Mouse (Mus musculus): Measurements from ENCODE around the gene Prrt2. TPM values are rescaled to one million over a fixed set of nuclear protein-coding genes. Genes with fewer than 3 reads are reported as not detected.

Prrt2 gene
- total RNA-seq, 1 experiment, result 0.36 TPM

DNA sequence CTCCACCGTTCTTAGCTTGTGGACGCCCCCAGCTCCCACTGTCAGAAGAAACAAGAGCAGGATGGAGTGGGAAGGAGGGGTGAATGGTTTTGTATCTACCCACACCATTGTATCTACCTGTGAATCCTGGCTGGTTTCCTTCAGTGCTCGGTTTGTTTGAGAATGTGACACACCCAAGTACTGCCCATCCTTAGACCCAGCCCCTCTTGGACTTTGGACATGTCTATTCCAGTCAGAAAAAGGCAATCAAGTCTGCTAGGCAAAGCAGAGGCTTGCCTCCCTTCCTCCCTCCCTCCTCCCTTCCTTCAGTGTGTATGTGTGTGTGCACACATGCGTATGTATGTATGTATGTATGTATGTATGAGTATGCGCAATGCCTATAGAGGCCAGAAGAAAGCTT is 17.4 kb downstream of the Prrt2 start:
- in situ Hi-C loops (cut with MboI; ENCODE audit: low sequenced_read_pairs in 2 of 2, unreplicated experiment in 2 of 2), result no loop called here
- H3K27ac ChIP-seq (ENCODE audit: insufficient read depth, low read depth, low read length, poor library complexity, severe bottlenecking), result peak overlapping the region; percentile 47; the same call in 1 of the 2 replicates

DNA sequence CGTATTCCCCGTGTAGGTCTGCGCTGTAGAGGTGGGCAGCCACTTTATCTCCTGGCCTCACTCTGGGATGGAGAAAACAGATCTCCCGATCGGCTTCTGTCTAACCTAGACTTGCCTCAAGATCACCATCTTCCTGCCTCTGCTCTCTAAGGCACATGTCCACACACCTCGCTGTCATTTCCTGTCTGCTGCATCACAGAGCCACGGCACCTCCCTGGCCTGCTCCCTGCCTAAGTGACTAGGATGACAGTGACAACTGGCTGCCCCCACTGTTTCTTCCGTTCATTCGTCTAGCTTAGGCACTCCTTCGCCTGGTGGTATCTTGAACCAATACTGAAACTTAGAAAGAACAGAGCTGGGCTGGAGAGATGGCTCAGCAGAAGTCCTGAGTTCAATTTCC is 21.4 kb downstream of the Prrt2 start:
- TF ChIP-seq MAFK (IDR thresholded peaks at IDR 0.05; ENCODE audit: insufficient read depth, low read depth, low read length), result no peak
- TF ChIP-seq ZC3H11A (IDR thresholded peaks at IDR 0.05; ENCODE audit: borderline replicate concordance, low read depth, low read length), result no peak
- TF ChIP-seq CHD2 (IDR thresholded peaks at IDR 0.05; ENCODE audit: low read depth, low read length), result no peak
- TF ChIP-seq ZNF384 (IDR thresholded peaks at IDR 0.05; ENCODE audit: low read depth, low read length), result no peak
- TF ChIP-seq HCFC1 (IDR thresholded peaks at IDR 0.05; ENCODE audit: borderline replicate concordance, insufficient read depth, low read length), result no peak
- H3K4me3 ChIP-seq (ENCODE audit: insufficient read depth in 1 of 2, low read depth in 1 of 2, low read length in 2 of 2, poor library complexity in 1 of 2, severe bottlenecking in 1 of 2), result no peak overlapping the region
- H3K27ac ChIP-seq (ENCODE audit: insufficient read depth, low read depth, low read length, poor library complexity, severe bottlenecking), result no peak overlapping the region
- peaks cover 2 to 13% of the 10 kb centered on the region in 2 experiments; a peak in 3 of 4 replicates for H3K4me1 ChIP-seq (ENCODE audit: control insufficient read depth in 2 of 2, insufficient read depth in 2 of 2, low read length in 2 of 2, poor library complexity in 1 of 2)
- H3K9ac ChIP-seq (ENCODE audit: insufficient read depth, low read depth, low read length, poor library complexity, severe bottlenecking), result no peak overlapping the region
- no peak for DNase-seq (ENCODE audit: low read depth, low spot score)
- no peaks in the 10 kb centered on the region for H3K9me3 ChIP-seq (ENCODE audit: control insufficient read depth, insufficient read depth, low read depth, low read length)
- in situ Hi-C loops (cut with MboI; ENCODE audit: low sequenced_read_pairs in 2 of 2, unreplicated experiment in 2 of 2), result no loop called here
- peaks cover 6% of the 10 kb centered on the region; the same call in 1 of the 2 replicates for H3K36me3 ChIP-seq (ENCODE audit: control insufficient read depth, insufficient read depth, low read length, poor library complexity, severe bottlenecking)

More for the DNA sequence above, 17.4 kb downstream of the Prrt2 start:
- no peak for DNase-seq (ENCODE audit: low read depth, low spot score)
- Histone ChIP-seq H3K9ac (ENCODE audit: insufficient read depth, low read depth, low read length, poor library complexity, severe bottlenecking) (peak overlapping the region; percentile 55; the same call in 1 of the 2 replicates), H3K4me3 (ENCODE audit: insufficient read depth in 1 of 2, low read depth in 1 of 2, low read length in 2 of 2, poor library complexity in 1 of 2, severe bottlenecking in 1 of 2) (no peak overlapping the region), H3K36me3 (ENCODE audit: control insufficient read depth, insufficient read depth, low read length, poor library complexity, severe bottlenecking) (no peaks in the 10 kb centered on the region), H3K4me1 (ENCODE audit: control insufficient read depth in 2 of 2, insufficient read depth in 2 of 2, low read length in 2 of 2, poor library complexity in 1 of 2) (peaks cover 2 to 24% of the 10 kb centered on the region in 2 experiments; a peak in 3 of 4 replicates), H3K9me3 (ENCODE audit: control insufficient read depth, insufficient read depth, low read depth, low read length) (no peaks in the 10 kb centered on the region)
- TF ChIP-seq MAFK (IDR thresholded peaks at IDR 0.05; ENCODE audit: insufficient read depth, low read depth, low read length), result no peak
- no peak for TF ChIP-seq HCFC1 (IDR thresholded peaks at IDR 0.05; ENCODE audit: borderline replicate concordance, insufficient read depth, low read length)
- no peak for TF ChIP-seq ZNF384 (IDR thresholded peaks at IDR 0.05; ENCODE audit: low read depth, low read length)
- no peak for TF ChIP-seq ZC3H11A (IDR thresholded peaks at IDR 0.05; ENCODE audit: borderline replicate concordance, low read depth, low read length)
- no peak for TF ChIP-seq CHD2 (IDR thresholded peaks at IDR 0.05; ENCODE audit: low read depth, low read length)

GRCm38 (mm10) chr7:126996449-126996848 is 24.6 kb downstream of the Prrt2 start:
- in situ Hi-C loops (cut with MboI; ENCODE audit: low sequenced_read_pairs in 2 of 2, unreplicated experiment in 2 of 2), result no loop called here

DNA sequence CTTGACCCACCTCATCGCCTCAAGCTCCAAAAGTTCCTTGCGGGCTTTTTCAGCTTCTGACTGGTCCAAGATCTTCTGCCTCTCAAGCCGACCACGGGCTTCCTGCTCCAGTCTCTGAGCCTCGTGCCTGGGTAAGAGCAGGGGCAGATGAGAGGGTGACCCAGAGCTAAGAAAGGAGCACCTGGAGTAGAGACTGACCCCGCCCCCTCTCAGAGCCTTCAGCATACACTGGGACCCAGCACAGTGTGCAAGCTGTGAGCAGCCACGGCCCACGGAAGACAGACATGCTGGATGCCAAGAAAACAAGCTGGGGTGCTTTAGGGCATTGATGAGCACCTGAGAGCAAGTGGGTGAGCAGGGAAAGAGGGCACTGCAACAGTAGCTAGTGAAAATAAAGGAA is 32.2 kb downstream of the Prrt2 start:
- Histone ChIP-seq H3K36me3 (ENCODE audit: control insufficient read depth, insufficient read depth, low read length, poor library complexity, severe bottlenecking) (0 out of 2 replicates have a peak, but pooled peaks cover 5% of the 10 kb centered on the region), H3K4me3 (ENCODE audit: insufficient read depth in 1 of 2, low read depth in 1 of 2, low read length in 2 of 2, poor library complexity in 1 of 2, severe bottlenecking in 1 of 2) (no peak overlapping the region), H3K9ac (ENCODE audit: insufficient read depth, low read depth, low read length, poor library complexity, severe bottlenecking) (no peak overlapping the region), H3K9me3 (ENCODE audit: control insufficient read depth, insufficient read depth, low read depth, low read length) (no peaks in the 10 kb centered on the region), H3K27ac (ENCODE audit: insufficient read depth, low read depth, low read length, poor library complexity, severe bottlenecking) (no peak overlapping the region), H3K4me1 (ENCODE audit: control insufficient read depth in 2 of 2, insufficient read depth in 2 of 2, low read length in 2 of 2, poor library complexity in 1 of 2) (peaks cover 1 to 2% of the 10 kb centered on the region in 2 experiments; a peak in 1 of 4 replicates)
- DNase-seq (ENCODE audit: low read depth, low spot score), result no peak
- in situ Hi-C loops (cut with MboI; ENCODE audit: low sequenced_read_pairs in 2 of 2, unreplicated experiment in 2 of 2), result no loop called here
- no peak for TF ChIP-seq ZC3H11A (IDR thresholded peaks at IDR 0.05; ENCODE audit: borderline replicate concordance, low read depth, low read length)
- no peak for TF ChIP-seq CHD2 (IDR thresholded peaks at IDR 0.05; ENCODE audit: low read depth, low read length)
- TF ChIP-seq HCFC1 (IDR thresholded peaks at IDR 0.05; ENCODE audit: borderline replicate concordance, insufficient read depth, low read length), result no peak
- TF ChIP-seq ZNF384 (IDR thresholded peaks at IDR 0.05; ENCODE audit: low read depth, low read length), result no peak
- TF ChIP-seq MAFK (IDR thresholded peaks at IDR 0.05; ENCODE audit: insufficient read depth, low read depth, low read length), result no peak

More at GRCm38 (mm10) chr7:126996449-126996848, 24.6 kb downstream of the Prrt2 start:
- TF ChIP-seq ZNF384 (IDR thresholded peaks at IDR 0.05; ENCODE audit: low read depth, low read length) (no peak), MAFK (IDR thresholded peaks at IDR 0.05; ENCODE audit: insufficient read depth, low read depth, low read length) (no peak; the same call in 1 of the 2 replicates), HCFC1 (IDR thresholded peaks at IDR 0.05; ENCODE audit: borderline replicate concordance, insufficient read depth, low read length) (no peak), ZC3H11A (IDR thresholded peaks at IDR 0.05; ENCODE audit: borderline replicate concordance, low read depth, low read length) (no peak), CHD2 (IDR thresholded peaks at IDR 0.05; ENCODE audit: low read depth, low read length) (no peak)
- Histone ChIP-seq H3K27ac (ENCODE audit: insufficient read depth, low read depth, low read length, poor library complexity, severe bottlenecking) (no peak overlapping the region), H3K4me1 (ENCODE audit: control insufficient read depth in 2 of 2, insufficient read depth in 2 of 2, low read length in 2 of 2, poor library complexity in 1 of 2) (peaks cover 0 to 2% of the 10 kb centered on the region in 2 experiments; a peak in 1 of 4 replicates), H3K9me3 (ENCODE audit: control insufficient read depth, insufficient read depth, low read depth, low read length) (no peaks in the 10 kb centered on the region), H3K4me3 (ENCODE audit: insufficient read depth in 1 of 2, low read depth in 1 of 2, low read length in 2 of 2, poor library complexity in 1 of 2, severe bottlenecking in 1 of 2) (no peak overlapping the region), H3K9ac (ENCODE audit: insufficient read depth, low read depth, low read length, poor library complexity, severe bottlenecking) (no peak overlapping the region), H3K36me3 (ENCODE audit: control insufficient read depth, insufficient read depth, low read length, poor library complexity, severe bottlenecking) (peaks cover 11% of the 10 kb centered on the region; the same call in 1 of the 2 replicates)
- no peak for DNase-seq (ENCODE audit: low read depth, low spot score)

All from ES-E14 (cell line).